Mouse (Mus musculus) granulocyte monocyte progenitor cell, adult 5-6 weeks (primary cell): ENCODE measurements around the gene Utrn. TPM values are rescaled to one million over a fixed set of nuclear protein-coding genes. Genes with fewer than 3 reads are reported as not detected.

ENCODE experiments used
- ATAC-seq: replicated peaks from 2 replicates; pipeline ENCODE4 v1.8.0; 2016; ENCODE audit warnings: mild to moderate bottlenecking, moderate TSS enrichment, inconsistent platforms; ENCODE audit not compliant: poor library complexity, severe bottlenecking
- total RNA-seq, 2 experiments: library from RNA; stranded (forward) in 1 of 2; stranded (reverse) in 1 of 2; fragments of 200-712, 200-1000 nt in 1 of 2; fragments of >200 nt in 1 of 2; fragmentation: Nextera tagmentation in 1 of 2; gene quantifications; 2 replicates each; pipeline ENCODE4 v1.2.3; 2014 to 2017

Gene Utrn
- total RNA-seq, 2 experiments from 2014 or later, result 26.6 to 28.4 TPM

GRCm38 (mm10) chr10:12807706-12808105 is 61.5 kb downstream of the Utrn start:
- no peak for ATAC-seq

DNA sequence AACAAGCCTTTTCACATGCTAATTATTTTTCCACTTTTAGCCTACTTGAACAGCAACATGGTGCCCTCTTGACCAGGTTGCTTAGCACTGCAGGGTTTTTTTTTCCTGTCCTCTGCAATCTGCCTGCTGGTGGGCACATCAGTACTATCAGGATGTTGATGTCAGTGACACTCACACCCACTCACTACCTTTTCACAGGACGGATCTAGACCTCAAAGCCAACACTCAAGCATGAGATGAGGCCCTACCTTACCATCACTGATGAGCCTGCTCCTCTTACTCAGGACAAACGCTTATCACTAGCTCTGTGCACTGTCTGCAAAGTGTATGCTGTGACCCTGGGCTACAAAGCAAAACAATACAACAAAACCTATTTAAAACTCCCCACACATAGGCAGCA is 63.3 kb downstream of the Utrn start:
- no peak for ATAC-seq

DNA sequence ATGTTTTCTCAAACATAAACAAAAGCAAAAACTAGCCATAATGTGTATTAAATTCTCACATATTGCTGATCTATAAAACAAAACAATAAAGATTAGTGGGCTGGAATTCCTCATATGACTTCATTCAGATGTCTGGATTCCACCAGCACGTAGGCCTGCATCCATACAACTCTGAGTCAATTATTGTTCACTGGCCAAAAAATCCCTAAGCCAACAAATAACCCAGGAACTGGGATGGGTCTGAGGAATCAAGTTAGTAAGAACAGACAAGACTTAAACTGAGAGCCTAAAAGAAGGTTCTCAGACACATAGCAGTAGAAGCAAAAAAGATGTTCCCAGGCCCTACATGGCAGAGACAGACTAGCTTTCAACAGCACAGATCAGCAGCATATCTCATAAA is 65.2 kb downstream of the Utrn start:
- no peak for ATAC-seq

- ATAC-seq, result no peak
Observed at GRCm38 (mm10) chr10:12799416-12799815, 69.7 kb downstream of the Utrn start.

GRCm38 (mm10) chr10:12798248-12798647 is 70.9 kb downstream of the Utrn start:
- ATAC-seq, result no peak

DNA sequence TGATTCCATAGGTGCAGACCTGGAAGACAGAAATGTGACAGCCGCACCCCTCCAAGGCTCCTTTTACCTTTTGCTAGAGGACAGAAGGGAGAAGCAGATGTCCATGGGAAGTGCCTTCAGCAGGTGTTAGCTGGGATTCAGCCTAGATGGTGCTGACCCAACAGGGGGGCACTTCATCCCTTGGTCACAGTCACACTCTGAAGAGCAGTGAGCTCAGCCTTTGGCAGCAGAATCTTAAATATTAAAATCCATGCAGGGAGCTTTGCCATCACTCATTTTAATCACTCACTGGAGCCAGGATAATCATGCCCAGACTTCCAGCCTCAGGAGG is 72.7 kb downstream of the Utrn start:
- no peak for ATAC-seq

- ATAC-seq, result no peak
Observed at GRCm38 (mm10) chr10:12795796-12796509, 73.2 kb downstream of the Utrn start.

DNA sequence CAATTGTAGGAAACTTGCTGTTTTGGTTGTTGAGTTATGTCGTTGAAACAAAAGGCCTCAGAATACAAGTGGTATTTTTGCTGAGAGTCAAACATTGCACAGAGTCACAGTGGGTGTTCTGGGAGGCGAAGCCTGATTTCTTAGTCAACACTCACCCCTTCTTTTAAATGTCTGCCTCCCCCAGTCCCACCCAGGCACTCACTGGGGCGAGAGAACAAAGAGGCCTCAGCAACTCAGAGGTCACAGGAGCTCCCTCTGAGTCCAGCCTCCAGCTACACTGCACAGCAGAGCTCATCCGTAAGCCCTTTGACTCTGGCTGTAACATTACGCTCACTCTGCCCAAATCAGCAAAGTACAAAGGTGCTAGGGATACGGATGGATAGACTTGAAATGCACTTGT is 77.1 kb downstream of the Utrn start:
- no peak for ATAC-seq

DNA sequence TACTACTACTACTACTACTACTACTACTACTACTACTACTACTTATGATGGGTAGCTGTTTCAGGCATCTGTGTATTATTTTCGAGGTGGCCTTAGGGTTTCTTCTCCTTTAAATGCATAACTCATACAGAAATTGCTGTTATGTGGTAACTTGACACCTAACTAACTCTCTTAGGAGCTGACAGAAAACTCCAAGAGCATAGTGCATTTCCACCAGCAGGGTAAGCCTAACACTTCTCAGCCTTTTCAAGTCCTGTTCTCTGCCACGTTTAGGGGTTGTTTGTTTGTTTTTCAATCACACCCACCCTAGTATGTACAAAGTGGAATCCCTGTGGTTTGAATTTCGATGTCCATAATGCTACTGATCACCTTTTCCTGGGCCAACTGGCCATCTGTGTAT is 78.3 kb downstream of the Utrn start:
- ATAC-seq, result no peak

- ATAC-seq, result no peak
Observed at GRCm38 (mm10) chr10:12788529-12788928, 80.6 kb downstream of the Utrn start.

GRCm38 (mm10) chr10:12787965-12788364 is 81.2 kb downstream of the Utrn start:
- no peak for ATAC-seq

DNA sequence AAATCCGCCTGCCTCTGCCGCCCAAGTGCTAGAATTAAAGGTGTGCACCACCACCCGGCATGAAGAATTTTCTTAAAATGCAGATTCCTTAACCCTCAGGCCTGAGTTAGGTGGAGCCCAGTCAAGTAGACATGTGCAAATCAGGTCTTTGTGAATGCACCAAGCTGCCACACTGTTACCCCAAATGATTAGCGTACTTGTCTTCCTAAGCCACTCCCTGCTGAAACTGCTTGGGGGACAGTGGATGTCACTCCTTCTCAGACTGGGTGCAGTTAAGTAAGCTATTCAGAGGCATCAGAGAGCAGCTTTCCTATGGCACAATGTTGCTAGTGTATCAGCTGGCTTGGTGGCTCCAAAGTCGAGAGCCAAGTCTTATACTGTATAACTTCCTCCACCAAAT is 83.9 kb downstream of the Utrn start:
- no peak for ATAC-seq

- no peak for ATAC-seq
Observed at GRCm38 (mm10) chr10:12781381-12781907, 87.7 kb downstream of the Utrn start.

DNA sequence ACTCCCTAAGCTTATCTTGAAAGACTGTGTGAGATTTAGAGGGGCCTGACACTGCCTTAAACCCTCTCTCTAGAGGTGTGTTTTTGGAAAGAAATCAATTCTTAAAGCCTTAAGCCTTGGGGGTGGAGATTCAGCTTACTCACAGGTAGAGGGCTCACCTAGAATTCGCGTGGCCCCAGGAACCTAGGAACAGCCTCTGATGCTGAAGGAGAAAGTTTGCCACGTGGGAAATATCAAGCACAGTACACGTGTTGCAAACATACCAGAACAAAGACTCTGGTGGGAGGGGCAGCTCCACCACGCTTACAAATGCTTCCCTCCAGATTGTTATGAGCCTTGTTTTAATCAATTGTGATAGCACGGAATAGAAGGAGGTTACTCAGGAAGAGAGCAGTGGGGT is 96.0 kb downstream of the Utrn start:
- no peak for ATAC-seq

DNA sequence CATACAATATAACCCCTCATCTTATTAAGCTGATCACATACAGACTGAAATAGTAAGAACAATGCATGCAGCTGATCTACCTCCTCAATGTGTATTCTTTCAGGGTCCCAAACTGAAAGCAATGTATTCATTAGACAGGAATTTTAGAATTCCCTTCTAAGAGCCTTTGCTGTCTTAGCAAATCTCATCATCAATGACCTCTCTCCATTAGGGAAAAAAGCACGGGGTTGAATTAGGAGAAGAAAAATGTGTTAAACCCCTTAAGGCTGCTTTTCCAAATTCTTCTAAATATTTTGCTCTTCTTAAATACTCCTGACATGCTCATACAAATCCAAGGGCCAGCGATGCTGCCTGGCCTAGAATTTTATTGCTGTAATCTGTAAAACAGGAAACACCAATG is 97.7 kb downstream of the Utrn start:
- ATAC-seq, result no peak

GRCm38 (mm10) chr10:12762668-12763067 is 106.5 kb downstream of the Utrn start:
- ATAC-seq, result no peak

GRCm38 (mm10) chr10:12758702-12758988 is 110.5 kb downstream of the Utrn start:
- no peak for ATAC-seq

DNA sequence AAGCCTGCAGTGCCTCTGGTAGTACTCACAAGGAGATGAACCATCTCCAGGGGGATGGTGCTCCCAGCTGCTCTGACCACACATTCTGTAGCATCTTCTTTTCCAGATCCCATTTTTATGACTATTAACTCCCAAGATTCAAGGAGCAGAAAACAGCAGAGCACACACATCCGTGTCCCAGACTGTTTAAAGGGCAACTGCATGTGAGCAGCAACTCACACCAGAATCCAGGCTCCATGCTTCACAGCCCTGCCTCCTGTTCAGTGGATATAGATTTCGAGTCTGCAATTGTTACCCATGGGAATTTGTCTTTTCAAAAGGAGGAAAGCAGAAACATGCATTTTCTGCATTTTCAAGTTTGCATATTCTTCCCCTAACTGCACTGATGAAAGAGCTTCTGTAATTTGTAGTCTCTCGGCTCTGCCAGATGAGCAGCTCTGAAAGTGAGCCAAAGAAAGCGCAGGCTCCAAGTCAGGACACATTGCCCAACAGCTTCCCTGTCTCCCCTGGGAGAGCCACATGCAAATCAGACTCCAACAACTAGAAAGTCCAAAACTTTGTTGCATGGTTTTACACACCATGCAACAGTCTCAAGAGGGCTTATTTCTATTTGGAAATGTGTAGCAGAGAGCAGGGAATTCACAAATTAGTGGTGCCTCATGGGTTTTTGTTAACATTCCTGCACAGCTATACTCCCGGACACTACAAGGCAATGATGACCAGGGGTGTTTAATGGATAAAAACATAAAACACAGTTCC is 111.0 kb downstream of the Utrn start:
- no peak for ATAC-seq

- peak; percentile 74 for ATAC-seq
Observed at GRCm38 (mm10) chr10:12756692-12757091, 112.5 kb downstream of the Utrn start.

DNA sequence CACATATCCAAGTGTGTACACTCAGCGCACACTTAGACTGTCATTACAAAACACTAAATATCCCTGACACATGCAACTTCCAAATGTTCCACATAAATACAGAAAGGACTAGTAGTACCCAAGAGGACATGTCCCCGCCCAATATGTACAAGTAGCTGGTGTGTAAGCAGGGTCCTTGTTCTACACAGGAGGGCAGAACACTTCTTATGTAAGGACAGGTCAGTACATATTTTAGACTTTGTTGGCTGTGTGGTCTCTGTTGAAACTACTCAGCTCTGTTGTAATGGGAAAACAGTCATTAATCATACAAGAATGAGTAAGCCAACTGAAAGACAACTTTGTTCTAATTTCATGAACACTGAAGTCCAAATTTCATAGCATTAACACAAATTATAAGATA is 114.3 kb downstream of the Utrn start:
- ATAC-seq, result peak; percentile 70

DNA sequence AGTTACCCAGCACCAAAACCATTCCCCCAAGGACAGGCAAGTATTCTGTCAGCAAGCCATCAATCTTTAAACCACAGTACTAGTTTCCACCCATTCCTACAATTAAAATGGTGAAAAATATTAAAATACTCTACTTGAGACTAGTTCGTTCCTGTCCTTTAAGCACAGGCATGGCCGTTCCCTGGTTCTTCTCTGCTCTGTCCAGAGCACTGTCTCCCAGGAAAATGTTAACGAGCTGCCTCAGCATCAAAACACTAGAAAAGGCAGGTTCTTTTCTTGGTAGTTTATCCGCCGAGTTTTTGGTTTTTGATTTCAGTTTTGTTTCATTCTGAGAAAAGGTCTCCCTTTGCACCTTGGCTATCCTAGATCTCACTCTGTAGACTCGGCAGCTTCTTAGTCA is 115.0 kb downstream of the Utrn start:
- no peak for ATAC-seq

DNA sequence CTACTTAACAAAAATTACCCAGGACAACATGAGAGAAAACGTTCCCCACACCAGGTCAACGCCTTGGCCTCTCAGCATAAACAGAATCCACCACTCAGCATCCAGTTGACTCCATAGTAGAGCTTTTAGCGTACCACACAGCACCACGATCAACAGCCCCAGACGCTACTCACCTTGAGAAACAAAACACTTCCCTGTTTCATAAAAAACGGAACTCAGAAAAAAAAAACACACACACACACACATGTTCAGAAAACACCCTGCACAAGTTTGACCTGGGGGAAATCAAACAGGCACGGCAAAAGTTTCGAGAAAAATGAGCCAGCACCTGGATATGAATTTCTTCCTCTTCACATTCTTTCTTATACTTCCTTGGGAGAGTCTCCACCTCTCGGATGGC is 125.4 kb downstream of the Utrn start:
- ATAC-seq, result peak; percentile 37
